Mouse (Mus musculus) heart, adult 2 months (tissue): ENCODE measurements around the gene Olfr223.

Experiments used
- CTCF ChIP-seq: fragments of 200-600 bp; IDR thresholded peaks from 2 replicates; pipeline ENCODE4 v1.8.1; 2022; ENCODE audit warnings: antibody characterized with exemption, mild to moderate bottlenecking, moderate library complexity
- POLR2A ChIP-seq: fragments of 200-500 bp; IDR thresholded peaks from 2 replicates; pipeline ENCODE4 v1.6.1; 2011; ENCODE audit warnings: mild to moderate bottlenecking, low read depth, low read length, control low read depth; ENCODE audit not compliant: insufficient read depth

DNA sequence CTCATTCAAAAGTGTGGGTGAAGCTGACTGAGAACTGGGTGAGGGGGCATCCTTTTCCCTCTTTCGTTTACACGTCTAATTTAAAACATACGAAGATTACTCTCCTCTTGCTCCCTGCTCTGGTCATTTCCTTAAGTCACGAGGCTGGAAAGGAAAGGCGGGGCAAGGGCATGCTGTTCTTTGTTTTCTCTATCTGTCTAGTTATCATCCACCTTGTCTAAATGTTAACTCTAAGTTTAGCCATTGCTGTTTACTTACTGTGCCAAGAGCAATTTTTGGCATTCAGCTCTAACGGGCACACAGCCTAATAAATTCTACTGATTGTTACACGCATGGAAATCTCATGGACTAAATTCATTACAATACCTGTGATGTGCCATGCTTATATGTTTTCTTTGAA is 6.1 kb upstream of the Olfr223 start:
- TF ChIP-seq CTCF (no peak), POLR2A (no peak)
